Mouse (Mus musculus): ENCODE data around the gene Baiap2l2.

DNA sequence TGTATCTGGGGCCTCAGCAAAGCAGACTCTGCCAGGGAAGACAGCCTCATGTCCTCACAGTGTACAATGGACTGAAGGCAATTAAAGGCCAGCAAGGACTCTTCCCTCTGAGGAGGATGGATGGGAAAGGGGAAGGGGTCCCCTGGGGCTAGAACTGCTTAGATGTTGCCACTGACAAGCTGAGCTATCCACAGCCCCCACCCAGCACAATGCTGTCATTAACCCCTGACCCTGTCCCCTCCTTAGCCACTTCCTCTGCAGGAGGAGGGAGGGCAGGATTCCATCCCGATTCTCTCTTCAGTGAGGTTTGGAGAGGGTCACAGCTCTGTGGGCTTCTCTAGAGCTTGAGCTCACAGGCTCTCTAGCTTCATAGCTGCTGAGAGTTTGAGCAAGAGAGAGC lies 65.8 kb downstream of the Baiap2l2 start:
- no peak for TF ChIP-seq POLR2A (IDR thresholded peaks at IDR 0.05; ENCODE audit: low read depth, low read length)
- TF ChIP-seq CTCF (conservative IDR thresholded peaks at IDR 0.05; ENCODE audit: insufficient read depth, insufficient read length, low read depth, low read length) = no peak
